Comparison of ENCODE assay signal across 21 mouse cellular contexts in genomic region chr3:138173291-138173690, GRCm38 (mm10). TPM values are rescaled to one million over a fixed set of nuclear protein-coding genes. Genes with fewer than 3 reads are reported as not detected.
DNase-seq lines count a peak whose midpoint lies in the region; ATAC-seq and TF ChIP-seq lines count a peak whose summit lies in the region.
"Had no signal": no experiment of that assay in that cellular context is flagged by ENCODE, and none has a peak within 500 bp of the region (broad histone marks: within the 10 kb centered on the region; RNA-seq: fewer than 3 reads in every experiment).

No protein-coding gene starts in this region.

- 0 out of 2 replicates have a peak, but pooled peaks cover 2% of the 10 kb centered on the region for H3K4me1 ChIP-seq in stomach, postnatal 0 days (replicated peaks; ENCODE audit: control insufficient read depth, insufficient read depth)
- H3K4me1 ChIP-seq: forebrain, embryonic 13.5 days; heart, embryonic 12.5 days; limb, embryonic 12.5 days; midbrain, embryonic 12.5 days had no signal

- H3K27ac ChIP-seq in stomach, postnatal 0 days (replicated peaks), result no peak overlapping the region
- H3K27ac ChIP-seq: forebrain, embryonic 13.5 days; limb, embryonic 12.5 days; midbrain, embryonic 12.5 days had no signal

- POLR2A ChIA-PET in Patski (lab: Charles Lee), result no interaction called here

- CTCF ChIA-PET in Patski (lab: Charles Lee), result interaction anchor here (0.6 to 1.1 kb wide), 2 partner anchors 9 to 202 kb away, joined by 3 read pairs; no protein-coding TSS in a partner anchor

- TF ChIP-seq EP300 in stomach, postnatal 0 days (optimal IDR thresholded peaks at IDR 0.05), result no peak

- H3K27me3 ChIP-seq in Patski, result no peaks in the 10 kb centered on the region
- no peaks in the 10 kb centered on the region for H3K27me3 ChIP-seq in stomach, postnatal 0 days (ENCODE audit: control insufficient read depth, insufficient read depth, low read length)
- H3K27me3 ChIP-seq: forebrain, embryonic 13.5 days; heart, embryonic 12.5 days; limb, embryonic 12.5 days; midbrain, embryonic 12.5 days had no signal

- H3K36me3 ChIP-seq in stomach, postnatal 0 days (ENCODE audit: control insufficient read depth, insufficient read depth, low read length), result no peaks in the 10 kb centered on the region
- H3K36me3 ChIP-seq: heart, embryonic 12.5 days; limb, embryonic 12.5 days; midbrain, embryonic 12.5 days had no signal

- H3K9ac ChIP-seq in stomach, postnatal 0 days (ENCODE audit: low read length), result no peak overlapping the region
- H3K9ac ChIP-seq: forebrain, embryonic 13.5 days; heart, embryonic 12.5 days; limb, embryonic 12.5 days; midbrain, embryonic 12.5 days had no signal

- TF ChIP-seq CTCF in Patski (IDR thresholded peaks at IDR 0.05), result peak; percentile 49
- TF ChIP-seq CTCF in stomach, postnatal 0 days (IDR thresholded peaks at IDR 0.05; ENCODE audit: low read depth), result peak; percentile 16; the same call in 1 of the 2 replicates

- no peak for ATAC-seq in Patski
- no peak for ATAC-seq in stomach, postnatal 0 days (ENCODE audit: low FRiP score, low TSS enrichment)
- ATAC-seq in activated CD4-positive, CD25-positive, alpha-beta regulatory T cell, adult 4 months, result no peak
- ATAC-seq: forebrain, embryonic 13.5 days had no signal

- 73% methylated on average over 10 of the region's 10 CpGs for WGBS in stomach, postnatal 0 days

- in situ Hi-C loops in Patski (cut with MboI; ENCODE audit: low pct_unique_long_range_greater_than_20kb), result no loop called here

- peak; percentile 23 to 40 for DNase-seq in kidney, postnatal 4 days
- DNase-seq in kidney, adult 11 months, result no peak
- DNase-seq in CD4-positive helper T cell, adult 2 months (ENCODE audit: low read depth, low spot score), result peak; percentile 20
- DNase-seq in Patski (ENCODE audit: low read depth, low spot score), result no peak
- no peak for DNase-seq in stomach, postnatal 0 days (ENCODE audit: low spot score)
- no peak for DNase-seq in adrenal gland, postnatal 14 days
- DNase-seq in ovary, postnatal 36 days (ENCODE audit: low spot score), result no peak
- DNase-seq: adrenal gland, postnatal 25 days; cerebellum, adult 8-10 months; kidney, adult 18-20 months had no signal

- H3K4me3 ChIP-seq in stomach, postnatal 0 days (ENCODE audit: low read depth, low read length), result no peak overlapping the region
- H3K4me3 ChIP-seq: forebrain, embryonic 13.5 days; heart, embryonic 12.5 days; limb, embryonic 12.5 days; midbrain, embryonic 12.5 days; myocyte had no signal

- H3K9me3 ChIP-seq in stomach, postnatal 0 days (ENCODE audit: control insufficient read depth, low read length), result no peaks in the 10 kb centered on the region
- H3K9me3 ChIP-seq: forebrain, embryonic 13.5 days; limb, embryonic 12.5 days had no signal

- no peak overlapping the region for H3K4me2 ChIP-seq in stomach, postnatal 0 days (replicated peaks; ENCODE audit: low read depth)
- H3K4me2 ChIP-seq: forebrain, embryonic 13.5 days; heart, embryonic 12.5 days; limb, embryonic 12.5 days; midbrain, embryonic 12.5 days had no signal

RNA-seq across cellular contexts. Expression of gene 4930579F01Rik, which starts 20.3 kb away (rescaled TPM):
- not detected for polyA plus RNA-seq in Patski (2021)
- polyA plus RNA-seq in stomach, postnatal 0 days (2015; fragmentation: Nextera tagmentation; extraction: Ambion mirVana), result 0.11 and 0.22 TPM in 2 replicates
- not detected for polyA plus RNA-seq in activated CD4-positive, CD25-positive, alpha-beta regulatory T cell, adult 4 months (2017; shearing (Covaris generic))
- not detected in 2 replicates for total RNA-seq in adrenal gland, postnatal 14 days (2021)
- total RNA-seq: gastrocnemius, adult 8-10 months; hematopoietic stem cell, adult 5-6 weeks; layer of hippocampus, adult 18-20 months; left cerebral cortex, adult 8-10 months had no signal
- polyA plus RNA-seq: forebrain, embryonic 13.5 days; heart, embryonic 12.5 days; limb, embryonic 12.5 days; liver, embryonic 16.5 days; midbrain, embryonic 12.5 days; myocyte had no signal

RNA-seq across cellular contexts. Expression of gene Mttp, which starts 28.5 kb away (rescaled TPM):
- polyA plus RNA-seq in Patski (2021), result 7.9 TPM
- 14.1 TPM in 2 replicates for polyA plus RNA-seq in stomach, postnatal 0 days (2015; fragmentation: Nextera tagmentation; extraction: Ambion mirVana)
- polyA plus RNA-seq in activated CD4-positive, CD25-positive, alpha-beta regulatory T cell, adult 4 months (2017; shearing (Covaris generic)), result 1 to 10 TPM; 2.9 to 3.6 TPM
- total RNA-seq in adrenal gland, postnatal 14 days (2021), result 8.0 and 22.6 TPM in 2 replicates

RNA-seq across cellular contexts. Expression of gene Trmt10a, which starts 30.0 kb away (rescaled TPM):
- polyA plus RNA-seq in Patski (2021), result 17.0 TPM
- 4.5 and 5.3 TPM in 2 replicates for polyA plus RNA-seq in stomach, postnatal 0 days (2015; fragmentation: Nextera tagmentation; extraction: Ambion mirVana)
- polyA plus RNA-seq in activated CD4-positive, CD25-positive, alpha-beta regulatory T cell, adult 4 months (2017; shearing (Covaris generic)), result 10 to 100 TPM in 1 of 2 experiments, 1 to 10 TPM in 1; 8.7 to 10.0 TPM
- total RNA-seq in adrenal gland, postnatal 14 days (2021), result 11.7 and 14.7 TPM in 2 replicates

RNA-seq across cellular contexts. Expression of gene Adh7, which starts 44.3 kb away (rescaled TPM):
- 5.8 TPM for polyA plus RNA-seq in Patski (2021)
- 31.3 and 43.4 TPM in 2 replicates for polyA plus RNA-seq in stomach, postnatal 0 days (2015; fragmentation: Nextera tagmentation; extraction: Ambion mirVana)
- not detected for polyA plus RNA-seq in activated CD4-positive, CD25-positive, alpha-beta regulatory T cell, adult 4 months (2017; shearing (Covaris generic))
- total RNA-seq in adrenal gland, postnatal 14 days (2021), result 18.2 and 24.3 TPM in 2 replicates
- total RNA-seq: hematopoietic stem cell, adult 5-6 weeks had no signal
- polyA plus RNA-seq: forebrain, embryonic 13.5 days; heart, embryonic 12.5 days had no signal

Comparison
In these comparisons a context has a peak if more than half of its experiments do, and no peak if none do; other contexts are left out.
1. DNase-seq: peak in kidney, postnatal 4 days (2 of 2) and CD4-positive helper T cell, adult 2 months (single experiment); none in kidney, adult 11 months (single experiment), Patski (single experiment), stomach, postnatal 0 days (single experiment), adrenal gland, postnatal 14 days (single experiment) and ovary, postnatal 36 days (single experiment).